Mouse (Mus musculus) lung, postnatal 4 days (tissue): Measurements from ENCODE around the gene Dcun1d1.

Source experiments
- DNase-seq, 2 experiments: peaks; one replicate each; pipeline ENCODE4 v3.0.0; 2021

The Dcun1d1 gene

DNA sequence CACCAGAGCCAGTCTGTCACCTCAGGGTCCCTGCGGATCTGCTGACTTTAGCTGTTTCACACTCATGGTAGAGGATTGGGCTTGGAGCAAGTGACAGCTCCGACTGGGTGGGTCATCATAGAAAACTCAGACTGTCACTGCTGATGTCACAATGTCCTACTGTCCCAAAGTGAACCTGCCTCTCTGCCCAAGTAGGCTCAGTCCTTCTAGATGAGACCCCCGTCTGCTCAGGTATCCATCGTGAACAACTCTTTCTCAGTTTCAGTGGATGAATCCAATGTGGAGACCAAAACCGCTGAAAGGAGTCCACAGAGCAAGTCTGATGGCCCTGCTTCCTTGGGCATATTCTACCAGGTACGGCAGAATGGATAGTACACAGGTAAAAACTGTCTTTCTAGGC, at the start of gene Dcun1d1:
Gene Dcun1d1, minus strand, starts transcription at position 101 of the 400 bp plus-strand sequence.
- no peak for DNase-seq

DNA sequence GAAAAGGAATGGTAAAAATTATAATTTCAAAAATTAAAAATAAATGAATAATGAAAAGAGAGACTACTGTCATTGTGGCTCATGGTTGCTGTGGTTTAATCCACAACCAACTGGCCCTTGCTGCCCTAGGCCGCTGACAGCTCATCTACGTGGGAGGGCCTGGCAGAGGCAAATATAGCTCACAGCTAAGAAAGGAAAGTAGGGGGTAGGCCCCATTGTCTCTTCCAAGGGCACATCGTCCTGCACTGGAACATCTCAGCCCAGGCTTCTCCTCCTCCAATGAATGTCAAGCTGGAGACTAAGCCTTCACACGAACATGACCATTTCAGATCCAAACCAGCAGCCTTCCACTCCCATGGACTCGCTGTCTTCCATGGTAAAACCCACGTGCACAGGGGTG, 49.0 kb upstream of the Dcun1d1 start:
- DNase-seq: no peak

DNA sequence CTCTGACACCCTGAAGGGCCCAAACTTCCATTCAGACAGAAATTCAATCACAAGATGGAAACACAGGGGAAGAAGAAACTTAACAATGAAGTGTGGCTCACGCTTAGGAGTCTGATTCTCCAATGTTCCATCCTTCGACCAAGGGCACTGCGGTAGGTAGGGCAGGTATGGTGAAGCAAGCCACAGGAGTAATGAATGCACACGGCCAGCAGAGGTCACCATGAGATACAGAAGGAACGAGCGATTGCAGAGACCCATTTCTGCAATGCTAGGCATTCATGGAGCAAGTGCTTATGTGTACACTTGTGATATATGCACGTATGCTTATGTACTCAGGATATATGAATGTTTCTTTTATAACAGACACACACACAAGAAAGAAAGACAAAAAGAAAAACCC, 36.3 kb upstream of the Dcun1d1 start:
- DNase-seq: peak in 1 of 2 experiments; percentile 44

DNA sequence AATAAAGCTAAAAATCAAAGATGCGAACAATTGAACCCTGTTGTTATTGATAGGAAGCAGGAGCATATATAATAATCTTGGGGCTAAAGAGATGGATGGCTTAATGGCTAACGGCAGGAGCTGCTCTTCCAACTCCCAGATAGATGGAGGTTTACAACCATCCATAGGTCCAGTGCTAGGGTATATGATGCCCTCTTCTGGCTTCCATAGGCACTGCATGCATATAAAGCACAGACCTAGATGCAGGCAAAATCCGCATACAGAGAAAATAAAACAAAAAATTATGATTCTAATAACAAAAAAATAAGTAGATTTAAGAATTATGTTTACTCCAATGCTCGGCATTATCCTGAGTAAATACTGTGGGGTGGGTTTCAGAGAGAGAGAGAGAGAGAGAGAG, 35.7 kb upstream of the Dcun1d1 start:
- DNase-seq: peak in 1 of 2 experiments; percentile 43

DNA sequence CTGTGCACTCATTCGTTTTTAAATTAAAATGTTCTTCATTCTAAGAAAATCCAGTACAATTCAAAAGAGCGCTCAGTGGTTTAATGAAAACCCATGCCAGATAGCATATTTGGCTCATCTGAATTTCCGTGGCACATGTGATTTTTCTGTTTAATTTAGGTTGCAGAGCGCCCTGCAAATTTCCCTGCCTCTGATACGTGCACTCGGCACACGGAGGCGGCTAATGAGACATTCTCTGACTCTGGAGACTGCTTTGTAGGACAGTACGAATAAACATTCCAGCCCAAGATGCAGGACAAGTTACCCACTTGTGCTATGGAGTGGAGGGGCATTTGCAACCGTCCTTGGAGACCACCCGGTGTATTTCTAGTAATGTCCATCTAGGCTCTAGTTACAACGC, 33.9 kb upstream of the Dcun1d1 start:
- no peak for DNase-seq

DNA sequence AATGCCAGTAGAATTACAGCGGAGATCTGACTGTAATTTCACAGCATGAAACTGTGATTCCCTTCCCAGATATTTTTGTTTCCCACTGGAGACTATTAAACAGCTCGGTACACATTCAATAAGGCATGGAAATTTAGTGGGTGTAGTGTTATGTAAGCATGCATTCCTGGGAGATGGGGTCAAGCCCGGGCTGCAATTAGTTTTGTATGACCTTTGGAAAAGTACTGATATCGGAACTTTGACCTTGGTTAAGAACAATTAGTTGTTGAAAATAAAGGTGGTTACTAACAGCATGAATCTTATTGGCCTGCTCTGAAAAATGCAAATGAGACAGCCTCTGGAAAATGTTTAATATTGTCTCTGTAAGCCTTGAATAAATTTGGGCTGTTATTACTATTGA, 33.2 kb upstream of the Dcun1d1 start:
- DNase-seq: no peak

DNA sequence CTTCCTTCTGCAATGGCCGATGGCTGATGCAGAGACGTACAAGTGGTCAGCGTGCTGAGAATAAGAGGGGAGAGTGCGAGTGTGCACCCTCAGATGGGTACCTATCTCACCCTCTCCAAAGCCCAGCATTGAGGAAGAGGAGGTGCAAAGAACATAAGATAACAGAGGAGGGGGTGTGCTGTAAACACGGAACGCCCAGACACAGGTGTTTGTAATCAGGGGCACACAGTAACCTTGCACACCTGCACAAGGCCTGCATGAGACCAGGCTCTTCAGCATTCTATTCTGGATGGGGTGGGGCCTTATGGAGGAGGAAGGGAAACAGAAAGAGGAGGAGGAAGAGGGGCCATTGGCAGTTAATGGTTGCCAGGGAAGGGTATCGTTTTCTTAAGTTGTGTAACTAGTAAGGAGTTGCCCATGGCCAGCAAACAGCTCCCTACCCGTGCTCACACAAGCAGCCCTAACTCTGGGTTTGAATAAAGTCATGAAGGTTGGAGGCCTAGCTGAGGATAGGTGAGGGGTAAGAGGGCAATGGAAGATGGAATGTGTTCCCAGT, 30.2 kb upstream of the Dcun1d1 start:
- no peak for DNase-seq

DNA sequence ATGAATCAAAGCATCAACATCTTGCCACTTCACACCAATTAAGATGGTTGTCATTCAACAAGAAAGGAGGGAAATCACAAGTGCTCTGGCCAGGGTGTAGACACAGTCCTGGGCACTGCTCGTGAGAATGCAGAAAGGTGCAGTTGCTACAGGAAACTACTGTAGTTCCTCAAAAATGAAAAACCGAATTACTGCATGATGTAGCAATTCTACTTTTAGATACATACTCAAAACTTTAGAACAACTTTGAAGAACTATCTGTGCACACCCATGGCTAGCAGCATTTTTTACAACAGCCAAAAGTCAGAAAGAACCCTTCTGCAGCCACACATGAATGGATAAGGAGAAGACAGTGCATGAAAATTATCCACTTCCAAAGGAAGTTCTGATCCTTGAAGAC, 29.2 kb upstream of the Dcun1d1 start:
- DNase-seq: no peak

DNA sequence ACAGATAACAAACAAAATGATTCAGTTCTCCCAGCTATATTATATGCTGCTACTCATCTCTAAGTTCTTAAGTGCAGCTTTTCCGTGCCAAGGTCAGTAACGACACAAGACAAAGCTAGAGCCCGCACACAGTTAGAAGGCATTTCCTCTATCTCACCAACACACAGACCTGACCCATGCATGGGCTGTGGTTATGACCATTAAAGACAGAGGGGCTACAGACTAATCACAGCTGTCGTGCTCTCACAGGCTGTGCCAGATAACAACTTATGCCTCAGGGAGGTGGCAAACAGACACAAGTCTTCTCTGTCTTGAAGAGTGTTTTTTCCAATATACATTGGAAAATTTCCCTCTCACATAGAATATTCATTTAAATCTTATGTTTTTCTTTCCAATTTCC, 27.7 kb upstream of the Dcun1d1 start:
- no peak for DNase-seq

DNA sequence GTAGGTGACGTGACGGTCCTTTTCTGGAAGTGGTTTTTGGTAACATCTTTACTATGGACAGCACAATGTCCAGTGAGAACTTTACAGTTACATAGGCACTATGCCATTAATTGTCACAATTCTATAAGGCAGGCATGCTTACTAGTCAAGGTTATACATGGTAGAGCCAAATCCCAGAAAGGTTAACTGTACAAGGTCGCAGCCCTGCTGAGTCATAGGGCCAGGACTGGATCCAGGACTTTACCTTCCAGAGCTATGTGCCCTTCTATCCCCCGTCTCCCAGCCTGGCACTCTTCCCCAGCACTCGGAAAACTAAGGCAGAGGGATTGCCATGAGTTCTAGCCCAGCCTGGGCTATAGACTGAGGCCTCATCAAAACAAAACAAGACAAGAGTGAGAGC, 26.7 kb upstream of the Dcun1d1 start:
- DNase-seq: no peak

DNA sequence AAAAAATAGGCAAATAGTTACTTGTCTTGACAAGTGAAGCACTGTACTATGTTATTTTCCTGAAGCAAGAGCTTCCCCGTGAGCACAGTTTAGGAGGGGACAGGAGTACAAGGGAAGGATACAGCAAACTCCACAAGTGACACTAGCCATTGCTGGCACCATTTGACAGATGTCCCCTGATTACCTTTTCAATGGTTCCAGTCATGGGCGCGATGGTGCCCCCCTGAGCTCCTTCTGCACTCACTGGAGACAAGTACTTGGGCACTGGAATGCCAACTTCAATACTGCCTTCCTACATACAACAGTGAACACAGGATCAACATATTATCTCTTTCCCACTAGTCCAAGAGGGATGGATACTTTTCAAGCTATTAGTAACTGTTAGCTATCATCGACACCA, 26.2 kb upstream of the Dcun1d1 start:
- no peak for DNase-seq

DNA sequence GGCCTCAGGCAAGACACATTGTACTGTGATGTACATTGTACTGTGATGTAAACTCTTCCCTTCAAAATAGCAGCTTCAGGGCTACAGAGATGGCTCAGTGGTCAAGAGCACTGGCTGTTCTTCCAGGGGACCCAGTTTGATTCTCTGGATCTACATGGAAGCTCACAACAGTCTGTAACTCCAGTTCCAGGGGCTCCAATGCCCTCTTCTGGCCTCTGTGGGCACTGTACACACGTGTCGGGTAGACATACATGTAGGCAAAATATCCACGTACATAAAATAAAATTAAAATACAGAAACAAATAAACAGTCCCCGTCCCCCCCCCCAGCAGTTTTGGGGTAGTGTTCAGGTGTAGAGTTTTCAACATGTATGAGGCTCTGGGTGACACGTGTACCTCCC, 25.7 kb upstream of the Dcun1d1 start:
- peak in 1 of 2 experiments; percentile 14 for DNase-seq

DNA sequence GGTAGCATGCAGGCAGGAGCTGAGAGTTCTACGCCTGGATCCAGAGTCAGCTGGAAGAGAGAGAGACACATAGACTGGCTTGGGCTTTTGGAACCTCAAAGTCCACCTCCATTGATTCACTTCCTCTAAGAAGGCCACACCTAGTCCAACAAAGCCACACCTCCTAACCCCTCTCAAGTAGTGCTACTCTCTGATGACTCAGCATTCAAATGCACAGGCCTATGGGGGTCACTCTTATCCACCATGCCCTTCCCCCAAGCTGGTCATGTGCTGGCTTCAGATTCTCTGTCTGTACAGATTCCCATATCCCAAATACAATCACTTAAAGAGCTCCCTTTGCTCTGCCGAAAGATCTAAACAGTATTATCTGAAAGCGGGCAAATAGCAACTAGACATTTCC, 20.0 kb upstream of the Dcun1d1 start:
- no peak for DNase-seq

DNA sequence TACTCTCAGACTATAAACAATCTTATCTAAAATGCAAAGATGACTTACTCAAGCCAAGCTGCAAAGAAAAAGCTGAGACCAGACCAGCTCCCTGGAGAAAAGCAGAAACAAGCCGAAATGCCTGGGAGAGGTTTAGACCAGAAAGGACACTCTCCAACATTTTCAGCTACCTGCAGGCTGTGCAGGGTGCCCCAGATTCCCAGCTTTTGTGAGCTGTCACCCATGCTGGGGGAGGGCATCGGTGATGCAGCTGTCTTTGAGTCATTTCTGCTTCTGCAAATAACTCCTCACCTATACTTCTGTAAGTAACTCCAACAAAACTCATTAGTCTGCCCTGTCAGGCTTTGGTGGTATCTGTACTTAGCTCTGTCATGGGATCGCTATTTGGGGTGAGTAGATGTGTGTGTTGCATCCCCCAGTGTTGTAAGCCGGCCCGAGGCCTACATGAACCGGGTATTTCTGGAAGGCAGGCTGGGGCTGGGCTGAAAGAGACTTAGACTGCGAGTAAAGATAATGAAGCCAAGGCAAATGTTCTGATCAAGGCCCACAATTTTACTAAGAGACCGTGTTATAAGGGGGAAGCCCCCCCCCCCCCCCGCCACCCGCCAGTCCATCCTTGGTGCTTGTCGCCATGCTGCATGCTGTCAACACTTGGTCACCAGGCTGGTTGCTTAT, 17.8 kb upstream of the Dcun1d1 start:
- DNase-seq: no peak

DNA sequence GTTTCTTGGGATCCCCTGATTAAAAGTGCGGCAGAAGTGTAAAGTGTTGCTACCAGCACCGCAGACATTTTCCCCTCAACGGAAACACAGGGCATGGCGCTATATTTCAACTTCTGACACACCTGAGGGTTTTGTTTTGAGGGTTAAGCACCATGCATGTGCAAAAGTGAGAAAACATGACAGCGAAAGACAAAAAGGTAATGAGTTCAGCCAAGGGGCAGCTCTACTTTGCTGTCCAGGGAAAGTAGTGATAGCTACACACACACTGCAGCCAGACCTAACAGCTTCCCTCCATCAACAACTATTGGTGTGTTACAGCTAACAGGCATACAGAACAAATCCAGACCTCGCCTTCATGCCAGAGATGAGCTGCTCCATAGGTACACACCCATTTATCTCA, 16.6 kb upstream of the Dcun1d1 start:
- no peak for DNase-seq

DNA sequence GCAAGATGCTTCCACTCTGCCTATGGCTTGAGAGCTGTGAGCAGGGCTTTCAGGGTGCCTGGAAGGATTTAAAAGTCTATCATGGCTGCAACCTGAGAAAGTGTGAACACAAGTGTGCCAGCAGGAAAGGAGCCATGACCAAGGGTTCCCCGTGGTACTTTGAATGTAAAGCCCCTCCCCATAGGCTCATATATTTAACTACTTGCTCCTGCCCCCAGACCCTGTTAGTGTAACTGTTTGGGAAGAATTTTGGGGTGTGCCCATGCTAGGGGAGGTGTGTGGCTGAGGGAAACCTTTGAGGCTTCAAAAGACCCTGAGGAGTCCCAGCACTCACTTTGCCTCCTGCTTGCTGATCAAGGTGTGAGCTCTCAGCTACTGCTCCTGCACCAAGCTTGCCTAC, 15.9 kb upstream of the Dcun1d1 start:
- DNase-seq: no peak

DNA sequence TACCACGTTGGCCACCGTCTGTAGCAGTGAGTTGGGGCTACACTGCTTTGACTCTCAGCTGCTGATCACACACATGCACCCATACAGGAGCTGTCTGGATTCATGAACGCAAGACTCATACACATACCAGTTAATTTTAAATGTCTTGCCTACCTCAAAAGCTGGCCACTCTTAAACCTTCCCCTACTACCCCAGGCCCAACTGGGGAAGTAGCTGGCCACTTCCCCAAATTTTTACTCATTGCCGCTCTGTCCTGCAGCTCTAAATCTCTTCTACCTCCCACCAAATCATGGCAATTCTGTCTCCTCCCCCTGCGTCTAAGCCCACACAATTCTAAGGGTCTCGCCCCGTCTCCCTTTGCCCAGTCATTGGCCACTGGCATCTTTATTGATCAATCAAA, 11.0 kb upstream of the Dcun1d1 start:
- no peak for DNase-seq

DNA sequence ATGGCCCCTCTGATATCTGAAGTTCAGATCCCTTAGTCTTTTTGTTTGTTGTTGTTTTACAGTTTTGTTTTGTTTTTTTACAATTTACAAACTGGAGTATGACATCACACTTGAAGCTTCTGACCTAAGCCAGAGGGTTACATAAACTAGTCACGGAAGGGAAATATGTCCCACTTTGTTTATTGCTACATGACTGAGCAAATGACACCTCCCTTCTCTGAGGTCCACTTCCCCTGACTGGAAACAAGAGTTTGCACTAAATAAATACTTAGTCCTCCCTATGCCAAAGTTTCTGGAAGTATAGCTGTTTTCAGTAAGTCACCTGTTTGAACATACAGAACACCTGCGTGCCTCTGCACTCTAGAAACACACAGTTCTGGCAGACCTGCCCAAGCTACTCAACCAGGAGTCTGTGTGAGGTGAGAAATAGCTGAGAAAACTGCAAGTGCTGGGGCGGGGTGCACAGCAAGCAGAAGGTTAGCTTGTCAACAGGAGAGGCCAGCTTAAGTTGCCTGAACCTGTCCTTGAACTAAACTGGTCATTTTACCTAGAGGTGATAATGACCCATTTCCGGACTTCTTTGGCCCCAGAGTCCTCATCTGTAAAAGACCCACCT, 3.4 kb upstream of the Dcun1d1 start:
- no peak for DNase-seq

DNA sequence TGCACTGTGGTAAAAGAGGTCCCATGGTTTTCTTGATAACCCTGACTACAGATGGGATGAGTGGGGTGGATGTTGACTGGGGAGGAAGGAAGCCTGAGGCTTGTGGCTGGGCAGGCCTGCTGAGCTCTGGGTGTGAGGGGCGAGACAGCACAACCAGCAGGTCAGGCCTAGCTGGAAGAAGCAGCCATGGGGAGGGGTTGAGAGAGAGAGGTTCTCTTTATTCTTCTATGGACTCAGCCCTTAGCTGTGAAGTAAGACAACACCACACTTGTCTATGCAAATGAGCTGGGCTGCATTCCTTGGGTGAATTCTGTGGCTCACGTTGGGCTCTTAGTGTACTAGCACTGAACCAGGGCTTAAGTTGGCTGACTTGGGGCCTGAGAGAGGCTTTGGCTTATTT, 2.8 kb upstream of the Dcun1d1 start:
- no peak for DNase-seq

DNA sequence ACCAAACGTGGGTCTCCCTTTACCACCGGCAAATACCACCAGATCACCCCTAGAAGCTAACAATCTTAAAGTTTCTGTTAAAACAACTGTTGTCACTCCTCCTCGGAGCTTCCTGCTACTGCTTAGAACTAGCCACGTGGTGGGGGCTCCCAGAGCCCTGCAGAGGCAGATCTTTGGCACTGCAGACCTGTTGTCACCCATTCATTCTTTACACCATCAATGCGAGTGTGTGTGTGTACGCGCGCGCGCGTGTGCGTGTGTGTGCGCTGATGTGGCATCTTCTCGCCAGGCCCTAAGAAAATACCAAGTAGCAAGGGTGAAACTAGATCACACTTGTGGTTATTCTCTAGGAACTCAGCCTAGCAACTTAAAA, 3.9 kb downstream of the Dcun1d1 start:
- peak; percentile 44 to 55 for DNase-seq

DNA sequence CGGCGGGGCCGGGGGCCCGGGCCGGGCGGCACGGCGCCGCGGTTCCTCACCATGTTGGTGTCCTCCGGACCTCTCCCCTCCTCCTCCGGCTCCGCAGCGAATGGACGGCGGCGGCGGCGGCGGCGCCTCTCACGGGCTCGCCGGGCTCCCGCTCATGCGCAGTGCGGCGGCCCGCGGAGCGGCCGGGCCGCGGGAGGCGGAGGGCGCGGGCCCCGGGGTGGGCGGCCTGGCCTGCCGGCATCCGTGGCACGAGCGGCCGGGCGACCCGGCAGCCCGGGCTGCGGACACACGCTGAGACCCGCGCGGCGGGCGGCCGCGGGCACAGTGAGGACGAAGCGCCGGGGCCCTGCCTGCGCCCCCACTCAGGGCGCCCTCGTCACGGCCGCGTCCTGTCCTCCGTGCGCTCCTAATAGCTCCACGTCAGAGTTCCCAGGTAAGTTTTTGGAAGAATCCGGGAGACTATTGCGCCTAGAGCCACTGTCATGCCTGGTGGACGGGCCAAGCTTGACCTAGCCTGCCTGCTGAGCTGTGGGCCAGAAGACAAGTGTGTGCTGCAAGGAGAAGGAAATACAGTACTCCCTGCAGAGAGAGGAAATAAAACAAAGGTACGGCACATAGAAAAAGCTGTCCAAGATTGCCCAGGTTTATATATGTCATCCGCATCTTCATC, 4.4 kb downstream of the Dcun1d1 start:
- DNase-seq: peak; percentile 86 to 91

DNA sequence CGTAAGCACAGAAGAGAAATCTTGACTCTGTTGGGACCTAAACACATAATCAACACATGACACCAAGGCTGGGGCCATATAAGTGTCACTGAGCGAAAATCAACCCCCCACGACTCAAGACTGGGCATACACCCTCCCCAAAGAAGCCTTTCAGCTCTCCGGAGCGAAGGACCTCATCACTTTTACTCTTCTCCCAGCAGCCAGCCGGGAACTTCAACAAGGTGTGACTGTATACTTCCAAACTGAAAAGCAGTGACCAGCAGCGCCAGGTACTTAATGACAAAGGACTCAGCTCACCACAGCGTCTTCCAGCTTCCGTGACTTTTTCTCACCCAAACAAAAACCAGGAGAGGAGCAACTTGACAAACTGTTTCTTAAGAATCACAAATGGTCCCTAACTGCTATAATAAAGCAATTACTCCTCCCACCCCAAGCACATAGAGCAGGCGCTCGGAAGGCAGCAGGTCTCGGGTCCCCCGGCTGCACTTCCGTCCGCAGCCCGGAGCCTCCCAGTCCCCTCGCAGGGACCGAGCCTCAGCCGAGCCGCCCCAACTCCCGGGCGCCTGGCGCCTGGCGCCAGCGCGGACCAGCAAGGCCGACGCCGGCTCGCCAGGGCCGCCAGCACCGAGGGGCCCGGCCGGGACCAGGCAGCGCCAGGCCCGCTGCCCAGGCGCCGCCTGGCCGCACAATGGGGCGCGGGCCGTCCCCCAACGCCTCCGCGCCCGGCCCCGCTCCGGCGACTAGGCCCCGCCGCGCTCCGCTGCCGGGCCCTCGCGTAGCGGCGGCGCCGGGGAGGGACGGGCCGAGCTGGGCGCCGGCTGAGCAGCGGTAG, 5.1 kb downstream of the Dcun1d1 start:
- DNase-seq: peak; percentile 74 to 80

DNA sequence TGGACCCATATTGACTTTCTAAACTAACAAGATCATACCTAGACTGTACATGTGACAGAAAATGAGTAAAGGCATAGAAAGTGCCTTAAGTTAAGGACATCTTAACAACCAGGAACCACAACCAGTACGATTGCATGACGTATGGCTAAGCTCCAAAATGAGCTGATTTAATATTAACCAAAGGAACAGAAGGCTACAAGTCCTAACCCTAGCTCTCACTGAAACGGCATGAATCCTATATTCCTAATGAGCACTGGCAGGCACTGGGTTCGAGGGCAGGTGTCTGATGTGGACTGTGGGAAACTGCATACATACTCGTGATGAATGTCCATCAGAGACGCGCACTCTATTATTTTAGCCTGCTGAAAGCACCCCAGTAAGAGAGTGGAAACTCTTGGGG, 5.9 kb downstream of the Dcun1d1 start:
- no peak for DNase-seq
